20 mouse cellular contexts compared by ENCODE assay signal in the genomic region with DNA sequence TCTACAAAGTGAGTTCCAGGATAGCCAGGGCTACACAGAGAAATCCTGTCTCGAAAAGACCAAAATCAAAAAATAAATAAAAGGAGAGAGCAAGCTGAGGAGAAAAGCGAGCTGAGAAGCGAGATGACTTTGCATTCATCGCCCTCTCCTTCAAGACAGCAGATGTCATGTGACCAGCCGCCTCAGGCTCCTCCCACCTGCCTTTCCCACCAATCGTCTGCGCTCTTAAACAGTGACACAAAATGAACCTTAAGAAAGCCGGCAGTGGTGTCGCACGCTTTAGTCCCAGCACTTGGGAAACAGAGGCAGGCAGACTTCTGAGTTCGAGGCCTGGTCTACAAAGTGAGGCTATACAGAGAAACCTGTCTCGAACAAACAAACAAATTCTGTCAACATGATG.
"Had no signal": no experiment of that assay in that cellular context is flagged by ENCODE, and none has a peak within 500 bp of the region (broad histone marks: within the 10 kb centered on the region; RNA-seq: fewer than 3 reads in every experiment).

No protein-coding gene starts in this region.

- H3K27ac ChIP-seq: liver, embryonic 14.5 days; midbrain, embryonic 10.5 days; midbrain, embryonic 12.5 days; neural tube, embryonic 13.5 days; neural tube, embryonic 15.5 days had no signal

- H3K9me3 ChIP-seq: midbrain, embryonic 12.5 days; neural tube, embryonic 13.5 days had no signal

- H3K9ac ChIP-seq: liver, embryonic 14.5 days; lung, embryonic 14.5 days; midbrain, embryonic 12.5 days; neural tube, embryonic 13.5 days; neural tube, embryonic 15.5 days had no signal

- ATAC-seq: midbrain, embryonic 16.5 days had no signal

- H3K4me3 ChIP-seq: midbrain, embryonic 10.5 days; midbrain, embryonic 12.5 days; myocyte; neural tube, embryonic 13.5 days; neural tube, embryonic 15.5 days had no signal

- DNase-seq: lung, adult 18-20 months; lung, embryonic 14.5 days; lung, postnatal 10 days; lung, postnatal 4 days; midbrain, embryonic 14.5 days; retina, postnatal 1 day; right cerebral cortex, adult 18-20 months; right cerebral cortex, postnatal 14 days; right cerebral cortex, postnatal 4 days; spleen, adult 18-20 months; thymus, adult 2 months; thymus, postnatal 25 days; thymus, postnatal 4 days had no signal

- H3K27me3 ChIP-seq: midbrain, embryonic 12.5 days; neural tube, embryonic 13.5 days; neural tube, embryonic 15.5 days had no signal

- H3K36me3 ChIP-seq: midbrain, embryonic 10.5 days; midbrain, embryonic 12.5 days; neural tube, embryonic 13.5 days; neural tube, embryonic 15.5 days had no signal

- H3K4me2 ChIP-seq: lung, embryonic 14.5 days; midbrain, embryonic 12.5 days; neural tube, embryonic 13.5 days; neural tube, embryonic 15.5 days had no signal
